ENCODE assay signal across 8 mouse cellular contexts in the genomic region with DNA sequence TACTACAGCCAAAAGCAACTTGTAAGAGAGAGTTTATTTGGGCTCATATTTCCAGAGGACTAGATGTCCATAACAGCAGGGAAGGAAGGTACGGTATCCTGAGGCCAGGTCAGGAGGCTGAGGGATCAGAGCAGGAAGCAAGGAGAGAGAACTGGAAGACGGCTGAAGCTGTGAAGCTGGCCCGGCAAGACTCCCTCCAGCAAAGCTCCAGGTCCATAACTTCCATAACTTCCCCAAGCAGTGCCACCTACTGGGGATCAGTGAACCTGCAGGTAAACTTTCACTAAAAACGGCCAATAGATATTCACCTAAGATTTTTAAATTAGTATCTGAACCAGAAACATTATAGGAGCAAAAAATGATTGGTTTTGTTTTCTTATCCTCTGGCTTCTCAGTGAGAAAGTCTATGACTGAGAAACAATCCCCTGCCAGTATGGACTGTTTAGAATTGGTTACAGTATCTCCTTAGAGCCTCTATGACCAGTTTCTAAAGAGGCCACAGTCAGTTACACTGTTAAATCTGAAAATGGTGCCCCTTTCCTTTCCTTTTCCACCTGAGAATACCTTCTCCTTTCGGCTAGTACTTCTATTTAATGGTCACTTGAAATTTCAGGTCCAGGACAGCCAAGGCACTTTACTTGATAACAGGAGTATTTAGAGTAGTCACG. TPM values are rescaled to one million over a fixed set of nuclear protein-coding genes. Genes with fewer than 3 reads are reported as not detected.
DNase-seq lines count a peak whose midpoint lies in the region; ATAC-seq and TF ChIP-seq lines count a peak whose summit lies in the region.

No protein-coding gene starts in this region.

- H3K9me3 ChIP-seq in CH12.LX (replicated peaks; ENCODE audit: low read length) = peaks cover 4% of the 10 kb centered on the region
- H3K9me3 ChIP-seq in forebrain, embryonic 13.5 days (replicated peaks) = no peaks in the 10 kb centered on the region
- H3K9me3 ChIP-seq in kidney, embryonic 14.5 days (ENCODE audit: control insufficient read depth, low read length) = no peaks in the 10 kb centered on the region

- no peak for TF ChIP-seq POLR2A in CH12.LX (IDR thresholded peaks at IDR 0.05; ENCODE audit: low read depth, low read length)

- peaks cover 10 to 20% of the 10 kb centered on the region in 2 experiments for H3K36me3 ChIP-seq in CH12.LX (replicated peaks in 1 of 2; ENCODE audit: control insufficient read depth in 1 of 2, insufficient read depth in 1 of 2, low read length in 1 of 2)
- H3K36me3 ChIP-seq in forebrain, embryonic 13.5 days (ENCODE audit: poor library complexity, severe bottlenecking) = peaks cover 11% of the 10 kb centered on the region; the same call in 1 of the 2 replicates
- H3K36me3 ChIP-seq in kidney, embryonic 14.5 days (ENCODE audit: control insufficient read depth, insufficient read depth, low read length) = no peaks in the 10 kb centered on the region; the same call in 1 of the 2 replicates

- no peaks in the 10 kb centered on the region for H3K27me3 ChIP-seq in CH12.LX (replicated peaks)
- H3K27me3 ChIP-seq in forebrain, embryonic 13.5 days = no peaks in the 10 kb centered on the region
- H3K27me3 ChIP-seq in kidney, embryonic 14.5 days (ENCODE audit: control insufficient read depth, insufficient read depth, low read length) = no peaks in the 10 kb centered on the region

- in situ Hi-C loops in CH12.LX (cut with MboI; ENCODE audit: low pct_ligation_motif_present, low pct_unique_long_range_greater_than_20kb, low sequenced_read_pairs) = loop anchor here (25.0 kb wide), 1 partner anchor 413 kb away; no protein-coding TSS in a partner anchor

- H3K79me2 ChIP-seq in CH12.LX (replicated peaks; ENCODE audit: control insufficient read depth, extremely low read depth, insufficient read depth, poor library complexity, severe bottlenecking) = no peaks in the 10 kb centered on the region; the same call in 1 of the 2 replicates

- peak; percentile 36 for TF ChIP-seq RAD21 in CH12.LX (IDR thresholded peaks at IDR 0.05; ENCODE audit: low read depth, low read length)

- peak overlapping the region; percentile 45; the same call in 1 of the 2 replicates for H3K27ac ChIP-seq in CH12.LX (ENCODE audit: insufficient read depth, low read depth)
- H3K27ac ChIP-seq in forebrain, embryonic 13.5 days = no peak overlapping the region
- no peak overlapping the region for H3K27ac ChIP-seq in kidney, embryonic 14.5 days (ENCODE audit: low read depth, low read length)

- DNase-seq in B cell, adult 2 months = peak; percentile 70 to 76
- peak; percentile 65 for DNase-seq in CH12.LX (ENCODE audit: extremely low read depth)
- peak; percentile 61 for DNase-seq in c-Kit-positive CD71-positive TER-119-positive erythroid progenitor cells, embryonic 14.5 days (ENCODE audit: low spot score)
- peak; percentile 64 for DNase-seq in lung, postnatal 14 days
- peak; percentile 72 for DNase-seq in retina, embryonic 14.5 days (ENCODE audit: low spot score)
- DNase-seq in Muller cell, postnatal 12 days (ENCODE audit: inconsistent ontology term) = no peak

- ATAC-seq in forebrain, embryonic 13.5 days = 0 out of 2 replicates have a peak, but pooled peaks have one; percentile 42
- peak; percentile 77; the same call in 1 of the 2 replicates for ATAC-seq in kidney, embryonic 14.5 days (ENCODE audit: low FRiP score, low TSS enrichment)

- no peak overlapping the region for H3K9ac ChIP-seq in CH12.LX (ENCODE audit: insufficient read depth, low read depth)
- no peak overlapping the region for H3K9ac ChIP-seq in forebrain, embryonic 13.5 days
- no peak overlapping the region for H3K9ac ChIP-seq in kidney, embryonic 14.5 days (ENCODE audit: low read depth, low read length)

- TF ChIP-seq CTCF in CH12.LX (conservative IDR thresholded peaks at IDR 0.05 in 1 of 2, IDR thresholded peaks at IDR 0.05 in 1 of 2; ENCODE audit: low read depth in 2 of 2, low read length in 2 of 2) = peak; percentile 61 to 70; a peak in 3 of 4 replicates

- H3K4me1 ChIP-seq in CH12.LX (ENCODE audit: control insufficient read depth in 1 of 2, insufficient read depth in 2 of 2) = peaks cover 0 to 37% of the 10 kb centered on the region in 2 experiments; a peak in 2 of 4 replicates
- no peaks in the 10 kb centered on the region for H3K4me1 ChIP-seq in forebrain, embryonic 13.5 days
- H3K4me1 ChIP-seq in kidney, embryonic 14.5 days (ENCODE audit: control insufficient read depth, insufficient read depth, low read length) = no peaks in the 10 kb centered on the region

- dilution Hi-C loops in CH12.LX (cut with MboI; ENCODE audit: extremely low pct_ligation_motif_present, extremely low pct_unique_long_range_greater_than_20kb, low sequenced_read_pairs) = no loop called here

- peak overlapping the region; percentile 29; the same call in 1 of the 2 replicates for H3K4me2 ChIP-seq in CH12.LX (ENCODE audit: insufficient read depth, low read depth, poor library complexity, severe bottlenecking)
- H3K4me2 ChIP-seq in forebrain, embryonic 13.5 days = no peak overlapping the region
- no peak overlapping the region for H3K4me2 ChIP-seq in kidney, embryonic 14.5 days (replicated peaks; ENCODE audit: low read depth, low read length)

- no peak for TF ChIP-seq EP300 in CH12.LX (IDR thresholded peaks at IDR 0.05; ENCODE audit: low read length)

- WGBS in forebrain, embryonic 13.5 days = 36% methylated on average over 6 of the region's 6 CpGs
- 36% methylated on average over 6 of the region's 6 CpGs for WGBS in kidney, embryonic 14.5 days

- H3K4me3 ChIP-seq in CH12.LX (replicated peaks in 1 of 3; ENCODE audit: low read depth in 2 of 3, low read length in 2 of 3, poor library complexity in 1 of 3) = no peak overlapping the region
- no peak overlapping the region for H3K4me3 ChIP-seq in forebrain, embryonic 13.5 days
- H3K4me3 ChIP-seq in kidney, embryonic 14.5 days (ENCODE audit: low read length) = no peak overlapping the region

TF ChIP-seq in CH12.LX, 34 proteins besides CTCF, POLR2A, EP300 and RAD21:
- no peak for TF ChIP-seq JUN (IDR thresholded peaks at IDR 0.05; ENCODE audit: insufficient read depth, low read depth, low read length)
- peak; percentile 48 for TF ChIP-seq SMC3 (IDR thresholded peaks at IDR 0.05; ENCODE audit: low read depth, low read length)

RNA-seq across cellular contexts. Expression of gene Gm45062, which starts 15.3 kb away (rescaled TPM):
- 2.4 and 2.7 TPM in 2 replicates for total RNA-seq in CH12.LX (2012; rRNA removed)
- 3.2 and 3.3 TPM in 2 replicates for total RNA-seq in CH12.LX (2014; rRNA removed)
- 4.1 and 4.4 TPM in 2 replicates for polyA plus RNA-seq in CH12.LX (2012; ENCODE audit: insufficient read length, low read depth)
- 23.0 and 23.1 TPM in 2 replicates for polyA plus RNA-seq in forebrain, embryonic 13.5 days (2015; fragmentation: Nextera tagmentation; extraction: Ambion mirVana)
- 3.1 and 5.5 TPM in 2 replicates for polyA plus RNA-seq in kidney, embryonic 14.5 days (2014; fragmentation: Nextera tagmentation; extraction: Ambion mirVana)

RNA-seq across cellular contexts. Expression of gene Umad1, which starts 15.4 kb away (rescaled TPM):
- total RNA-seq in CH12.LX (2012; rRNA removed) (10.0 and 11.5 TPM in 2 replicates), CH12.LX (2014; rRNA removed) (17.5 and 17.7 TPM in 2 replicates)
- polyA plus RNA-seq in CH12.LX (2012; ENCODE audit: insufficient read length, low read depth) = 7.6 and 8.5 TPM in 2 replicates
- 30.3 and 33.0 TPM in 2 replicates for polyA plus RNA-seq in forebrain, embryonic 13.5 days (2015; fragmentation: Nextera tagmentation; extraction: Ambion mirVana)
- 16.9 and 19.7 TPM in 2 replicates for polyA plus RNA-seq in kidney, embryonic 14.5 days (2014; fragmentation: Nextera tagmentation; extraction: Ambion mirVana)

RNA-seq across cellular contexts. Expression of gene Rpa3, which starts 15.5 kb away (rescaled TPM):
- 72.1 and 74.0 TPM in 2 replicates for total RNA-seq in CH12.LX (2012; rRNA removed)
- total RNA-seq in CH12.LX (2014; rRNA removed) = 264 and 276 TPM in 2 replicates
- 98.3 and 107 TPM in 2 replicates for polyA plus RNA-seq in CH12.LX (2012; ENCODE audit: insufficient read length, low read depth)
- 153 and 172 TPM in 2 replicates for polyA plus RNA-seq in forebrain, embryonic 13.5 days (2015; fragmentation: Nextera tagmentation; extraction: Ambion mirVana)
- 183 and 293 TPM in 2 replicates for polyA plus RNA-seq in kidney, embryonic 14.5 days (2014; fragmentation: Nextera tagmentation; extraction: Ambion mirVana)
